Mouse (Mus musculus) heart, postnatal 0 days (tissue): ENCODE data around the gene Hjurp. TPM values are rescaled to one million over a fixed set of nuclear protein-coding genes. Genes with fewer than 3 reads are reported as not detected.
A peak's percentile ranks its signal among the peaks of the same experiment; 100 is the strongest.

Experiments
- ATAC-seq: fragments of 200-750 bp; cut with Nextera tagmentation; 2 replicates; pipeline ENCODE4 v1.8.0; 2017; ENCODE audit warnings: low read depth, moderate number of reproducible peaks, moderate library complexity; ENCODE audit not compliant: insufficient read depth
- DNase-seq: peaks from one replicate; pipeline ENCODE4 v3.0.0-alpha.2; 2016; ENCODE audit warnings: low spot score
- H3K27ac ChIP-seq: fragments of 300-500 bp; sonication (generic); 2 replicates; pipeline ENCODE4 v1.5.1; 2014; ENCODE audit warnings: low read depth, mild to moderate bottlenecking
- H3K27me3 ChIP-seq: fragments of 300-500 bp; sonication (generic); 2 replicates; pipeline ENCODE4 v1.6.1; 2014; ENCODE audit warnings: low read length, mixed read lengths; ENCODE audit not compliant: control insufficient read depth, insufficient read depth
- H3K36me3 ChIP-seq: fragments of 300-500 bp; sonication (generic); replicated peaks from 2 replicates; pipeline ENCODE4 v1.6.1; 2014; ENCODE audit warnings: low read length, mixed read lengths; ENCODE audit not compliant: control insufficient read depth, insufficient read depth
- H3K4me1 ChIP-seq: fragments of 300-500 bp; sonication (generic); 2 replicates; pipeline ENCODE4 v1.6.1; 2014; ENCODE audit warnings: antibody characterized with exemption; ENCODE audit not compliant: control insufficient read depth, insufficient read depth
- H3K4me2 ChIP-seq: fragments of 300-500 bp; sonication (generic); 2 replicates; pipeline ENCODE4 v1.6.1; 2014; ENCODE audit warnings: low read depth, mild to moderate bottlenecking, low read length, moderate library complexity
- H3K4me3 ChIP-seq: fragments of 300-500 bp; sonication (generic); 2 replicates; pipeline ENCODE4 v1.5.1; 2014; ENCODE audit warnings: low read depth, low read length
- H3K9ac ChIP-seq: fragments of 300-500 bp; sonication (generic); replicated peaks from 2 replicates; pipeline ENCODE4 v1.6.1; 2014; ENCODE audit warnings: low read depth, low read length, mixed read lengths
- H3K9me3 ChIP-seq: fragments of 300-500 bp; sonication (generic); replicated peaks from 2 replicates; pipeline ENCODE4 v1.6.1; 2016; ENCODE audit warnings: low read length; ENCODE audit not compliant: control insufficient read depth
- CTCF ChIP-seq: IDR thresholded peaks from 2 replicates; pipeline ENCODE4 v1.5.1; 2016; ENCODE audit warnings: antibody characterized with exemption, control low read depth, low read depth
- EP300 ChIP-seq: IDR thresholded peaks from 2 replicates; pipeline ENCODE4 v1.6.1; 2016; ENCODE audit warnings: antibody characterized with exemption, low read depth
- WGBS: fragments of 180-500 bp; shearing (Covaris S2); extraction: QIAGEN DNeasy Blood & Tissue Kit; methylation state at CpG from one replicate; pipeline ENCODE4 v1.1.7; 2014; 5-methylcytosine and 5-hydroxymethylcytosine counted together
- polyA plus RNA-seq: library from polyadenylated mRNA; unstranded; fragments of >200 nt; fragmentation: Nextera tagmentation; extraction: Ambion mirVana; gene quantifications from 2 replicates; pipeline ENCODE4 v1.2.1, GENCODE M21; 2015
- total RNA-seq: library from RNA; depleted of rRNA; stranded (reverse); fragments of >200 nt; gene quantifications from 2 replicates; pipeline ENCODE4 v1.2.3, GENCODE M21; 2014; ENCODE audit warnings: low replicate concordance

The Hjurp gene
- total and polyA plus RNA-seq, 2 experiments from 2014 or later: 28.0 to 95.2 TPM

DNA sequence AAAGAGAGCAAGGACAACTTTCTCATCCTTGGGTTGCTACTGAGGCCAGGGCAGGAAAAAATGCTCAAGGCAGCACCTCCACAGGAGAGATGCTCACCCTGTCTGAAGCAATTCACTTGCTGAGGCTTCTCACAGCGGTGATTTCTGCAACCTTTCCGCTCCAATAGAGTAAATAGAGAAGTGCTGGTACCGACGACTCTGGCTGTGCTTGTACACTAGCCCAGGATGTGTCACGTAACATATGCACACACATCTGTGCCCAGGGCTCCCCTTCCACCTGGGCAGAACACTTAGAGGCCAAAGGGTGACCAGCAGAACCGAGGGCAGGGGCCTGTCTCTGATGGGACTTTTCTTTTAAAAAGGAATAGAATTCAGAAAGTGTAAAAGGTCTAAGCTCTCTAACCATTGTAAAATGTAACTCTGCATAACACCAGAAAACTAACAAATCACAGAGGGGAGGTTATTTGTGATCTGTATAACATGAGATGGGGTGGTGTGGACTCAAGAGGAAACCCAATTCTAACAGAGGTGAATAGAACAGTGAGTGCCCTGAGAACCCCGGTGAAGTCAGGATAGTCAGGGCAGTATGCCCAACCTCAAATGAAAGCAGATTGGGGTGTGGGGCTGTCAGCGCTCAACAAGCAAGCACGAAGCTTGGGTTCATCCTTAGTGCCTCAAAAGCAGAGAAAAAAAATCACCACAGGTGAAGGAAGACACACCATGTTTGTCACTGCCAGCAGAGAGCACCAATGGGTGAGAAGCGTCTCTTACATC lies 16.6 kb downstream of the Hjurp start:
- H3K4me3 ChIP-seq: no peak overlapping the region
- no peak overlapping the region for H3K4me2 ChIP-seq
- ATAC-seq: no peak
- no peak overlapping the region for H3K27ac ChIP-seq
- TF ChIP-seq CTCF (no peak), EP300 (no peak)
- peaks cover 16% of the 10 kb centered on the region for H3K4me1 ChIP-seq
- DNase-seq: no peak
- peaks cover 63% of the 10 kb centered on the region for H3K36me3 ChIP-seq
- no peaks in the 10 kb centered on the region for H3K9me3 ChIP-seq
- 81% methylated on average over 10 of the region's 10 CpGs for WGBS
- no peaks in the 10 kb centered on the region for H3K27me3 ChIP-seq
- H3K9ac ChIP-seq: no peak overlapping the region

DNA sequence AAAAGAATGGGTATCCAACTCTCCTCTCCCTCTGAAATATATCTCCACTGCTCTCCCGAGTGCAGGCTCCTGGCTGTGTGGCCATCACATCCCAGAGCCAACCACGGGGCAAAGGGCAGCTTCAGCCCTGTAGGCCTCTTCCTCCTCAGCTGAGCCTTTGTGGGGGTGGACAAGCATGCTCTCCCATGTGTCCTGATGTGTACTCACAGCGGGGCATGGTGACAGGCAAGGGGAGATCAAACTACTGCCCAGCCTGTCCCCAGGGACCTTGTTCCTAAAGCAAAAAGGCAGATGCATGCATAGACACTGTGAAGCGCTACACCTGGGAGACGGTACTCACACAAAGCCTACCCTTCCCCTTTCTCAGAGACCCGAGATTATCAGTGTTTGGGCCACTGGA lies 17.3 kb downstream of the Hjurp start:
- Histone ChIP-seq H3K9ac (peak overlapping the region; percentile 0; the same call in 1 of the 2 replicates), H3K36me3 (peaks cover 56% of the 10 kb centered on the region), H3K9me3 (0 out of 2 replicates have a peak, but pooled peaks cover under 1% of the 10 kb centered on the region), H3K4me2 (no peak overlapping the region), H3K27ac (no peak overlapping the region), H3K4me1 (peaks cover 16% of the 10 kb centered on the region), H3K27me3 (no peaks in the 10 kb centered on the region), H3K4me3 (no peak overlapping the region)
- DNase-seq: no peak
- 0 out of 2 replicates have a peak, but pooled peaks have one; percentile 2 for ATAC-seq
- TF ChIP-seq EP300: no peak
- peak; percentile 24; the same call in 1 of the 2 replicates for TF ChIP-seq CTCF
- WGBS: 71% methylated on average over 6 of the region's 6 CpGs

DNA sequence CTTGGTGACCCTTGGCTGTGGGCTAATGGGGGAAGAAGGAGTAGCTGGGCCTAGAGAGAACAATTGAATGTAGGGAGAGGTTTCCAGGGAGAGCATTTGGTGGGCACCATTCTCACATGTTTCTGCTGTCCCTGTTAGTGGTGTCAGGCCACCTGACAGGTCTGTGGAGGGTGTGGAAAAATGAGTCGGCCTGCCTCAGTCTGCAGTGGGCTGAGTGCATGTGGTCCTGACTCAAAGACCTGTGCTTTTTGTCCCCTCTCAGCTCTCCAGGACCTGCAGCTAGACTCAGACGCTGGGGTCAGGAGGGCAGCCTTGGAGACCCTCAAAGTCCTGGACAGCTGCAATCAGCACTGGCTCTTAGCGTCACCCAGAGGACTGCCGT lies 17.8 kb downstream of the Hjurp start:
- WGBS: 66% methylated on average over 4 of the region's 4 CpGs
- H3K36me3 ChIP-seq: peaks cover 52% of the 10 kb centered on the region
- no peak overlapping the region for H3K9ac ChIP-seq
- peaks cover 16% of the 10 kb centered on the region for H3K4me1 ChIP-seq
- H3K9me3 ChIP-seq: 0 out of 2 replicates have a peak, but pooled peaks cover 5% of the 10 kb centered on the region
- no peak overlapping the region for H3K4me2 ChIP-seq
- H3K27me3 ChIP-seq: no peaks in the 10 kb centered on the region
- no peak overlapping the region for H3K27ac ChIP-seq
- DNase-seq (no peak), ATAC-seq (no peak)
- no peak overlapping the region for H3K4me3 ChIP-seq
- TF ChIP-seq EP300 (no peak), CTCF (no peak)

DNA sequence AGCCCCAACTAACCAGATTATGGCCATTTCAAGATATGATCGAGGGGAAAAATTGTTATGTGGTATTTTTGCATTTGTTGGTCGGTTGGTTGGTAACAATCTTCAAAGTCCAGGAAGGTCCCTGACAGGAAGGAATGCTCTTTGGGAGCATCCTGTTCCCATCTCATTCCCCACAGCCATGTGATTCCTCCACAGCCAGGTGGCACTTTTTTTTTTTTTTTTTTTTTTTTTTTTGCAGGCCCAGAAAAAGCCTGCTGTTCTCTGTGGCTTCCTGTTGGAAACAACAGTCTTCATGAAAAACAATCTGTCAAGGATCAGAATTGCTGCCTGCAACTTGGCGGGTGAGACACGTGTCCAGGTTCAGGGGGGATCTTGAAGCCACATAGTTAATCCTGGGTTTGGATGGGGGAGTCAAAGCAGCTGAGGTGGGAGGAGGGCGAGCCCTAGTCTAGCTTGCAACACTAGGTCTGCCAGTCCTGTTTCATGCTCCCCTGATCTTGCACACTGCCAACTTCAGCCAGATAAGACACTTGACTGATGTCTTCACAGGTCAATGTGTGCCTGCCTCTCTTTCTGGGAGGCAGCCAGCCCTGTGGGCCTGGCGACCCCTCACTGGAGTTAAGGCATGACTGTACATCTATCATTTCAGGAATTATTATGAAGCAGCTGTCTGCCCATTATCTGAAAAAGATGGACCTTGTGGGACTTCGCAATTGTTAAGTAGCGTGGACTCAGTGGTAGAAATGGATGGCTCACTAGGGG lies 18.4 kb downstream of the Hjurp start:
- Histone ChIP-seq H3K4me1 (peaks cover 16% of the 10 kb centered on the region), H3K36me3 (peaks cover 46% of the 10 kb centered on the region), H3K9ac (no peak overlapping the region; the same call in 1 of the 2 replicates), H3K4me2 (no peak overlapping the region), H3K4me3 (no peak overlapping the region), H3K27me3 (no peaks in the 10 kb centered on the region), H3K9me3 (0 out of 2 replicates have a peak, but pooled peaks cover 8% of the 10 kb centered on the region), H3K27ac (no peak overlapping the region)
- ATAC-seq: no peak
- TF ChIP-seq CTCF (peak; percentile 3; the same call in 1 of the 2 replicates), EP300 (no peak)
- 55% methylated on average over 8 of the region's 8 CpGs for WGBS
- DNase-seq: peak; percentile 65

DNA sequence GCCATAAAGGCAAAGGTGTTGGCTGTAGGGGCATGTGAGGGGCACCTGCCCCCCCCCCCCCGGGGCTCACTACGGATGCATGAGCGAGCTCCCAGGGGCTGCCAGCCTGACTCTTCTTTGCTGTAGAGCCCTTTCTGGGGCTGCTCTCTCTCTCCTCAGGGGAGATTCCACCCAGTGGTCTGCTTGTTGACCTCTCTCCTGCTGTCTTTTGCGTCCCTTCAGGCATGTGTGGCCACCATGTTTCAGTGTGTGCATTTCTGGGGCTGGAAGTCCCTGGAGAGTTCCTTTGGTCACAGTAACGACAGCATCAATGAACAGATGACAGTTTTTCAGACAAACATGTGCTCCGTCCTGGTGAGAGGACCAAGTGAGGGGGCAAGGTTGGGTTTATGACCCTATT lies 19.1 kb downstream of the Hjurp start:
- H3K4me2 ChIP-seq: no peak overlapping the region
- H3K9me3 ChIP-seq: 0 out of 2 replicates have a peak, but pooled peaks cover 8% of the 10 kb centered on the region
- 65% methylated on average over 6 of the region's 6 CpGs for WGBS

More for the DNA sequence above, 19.1 kb downstream of the Hjurp start:
- Histone ChIP-seq H3K4me1 (peaks cover 16% of the 10 kb centered on the region), H3K9ac (no peak overlapping the region), H3K4me3 (no peak overlapping the region), H3K36me3 (peaks cover 39% of the 10 kb centered on the region), H3K27me3 (no peaks in the 10 kb centered on the region), H3K27ac (no peak overlapping the region)
- DNase-seq (no peak), ATAC-seq (no peak)
- no peak for TF ChIP-seq CTCF
- no peak for TF ChIP-seq EP300
